Mouse (Mus musculus): ENCODE measurements around the gene Pom121l2. TPM values are rescaled to one million over a fixed set of nuclear protein-coding genes. Genes with fewer than 3 reads are reported as not detected.

The Pom121l2 gene
- total RNA-seq, 4 experiments from 2014 or later, result not detected

- peak; percentile 57 for DNase-seq
Observed at GRCm38 (mm10) chr13:22020901-22021339, 39.9 kb downstream of the Pom121l2 start.

DNA sequence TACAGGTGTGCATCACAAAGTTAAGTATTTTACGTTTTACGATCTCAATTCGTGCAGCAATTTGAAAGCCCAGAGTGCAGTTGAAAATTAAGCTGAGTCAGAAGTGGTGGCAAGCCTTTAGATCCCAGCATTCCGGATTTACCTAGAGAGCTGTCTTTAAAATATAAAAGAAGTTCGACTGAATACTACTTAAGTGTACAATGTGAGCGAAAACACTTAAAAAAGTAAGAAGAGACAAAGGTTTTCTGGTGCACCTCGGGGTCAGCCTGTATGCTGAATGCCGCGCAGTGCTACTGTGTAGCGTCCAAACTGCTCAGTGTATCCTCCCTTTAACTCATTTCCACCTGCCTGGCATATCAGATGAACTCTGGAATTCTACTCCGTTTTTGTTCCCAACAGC lies 40.6 kb downstream of the Pom121l2 start:
- DNase-seq, result no peak

DNA sequence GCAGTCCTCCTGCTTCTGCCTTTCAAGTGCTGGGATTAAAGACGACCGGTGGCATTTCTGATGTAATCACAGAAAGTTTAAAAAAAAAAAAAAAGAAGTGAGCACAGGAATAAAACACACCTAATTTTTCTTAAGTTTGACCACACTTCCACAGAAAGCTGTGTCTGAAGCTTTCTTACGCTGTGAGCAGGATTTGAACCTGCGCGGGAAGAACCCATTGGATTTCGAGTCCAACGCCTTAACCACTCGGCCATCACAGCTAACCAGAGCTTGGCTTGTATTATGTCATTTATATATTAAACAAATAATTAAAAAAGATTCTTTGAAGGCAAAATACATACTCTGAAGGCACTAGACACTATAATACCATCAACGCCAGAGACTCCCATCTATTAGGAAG lies 41.2 kb downstream of the Pom121l2 start:
- DNase-seq, result peak; percentile 76

DNA sequence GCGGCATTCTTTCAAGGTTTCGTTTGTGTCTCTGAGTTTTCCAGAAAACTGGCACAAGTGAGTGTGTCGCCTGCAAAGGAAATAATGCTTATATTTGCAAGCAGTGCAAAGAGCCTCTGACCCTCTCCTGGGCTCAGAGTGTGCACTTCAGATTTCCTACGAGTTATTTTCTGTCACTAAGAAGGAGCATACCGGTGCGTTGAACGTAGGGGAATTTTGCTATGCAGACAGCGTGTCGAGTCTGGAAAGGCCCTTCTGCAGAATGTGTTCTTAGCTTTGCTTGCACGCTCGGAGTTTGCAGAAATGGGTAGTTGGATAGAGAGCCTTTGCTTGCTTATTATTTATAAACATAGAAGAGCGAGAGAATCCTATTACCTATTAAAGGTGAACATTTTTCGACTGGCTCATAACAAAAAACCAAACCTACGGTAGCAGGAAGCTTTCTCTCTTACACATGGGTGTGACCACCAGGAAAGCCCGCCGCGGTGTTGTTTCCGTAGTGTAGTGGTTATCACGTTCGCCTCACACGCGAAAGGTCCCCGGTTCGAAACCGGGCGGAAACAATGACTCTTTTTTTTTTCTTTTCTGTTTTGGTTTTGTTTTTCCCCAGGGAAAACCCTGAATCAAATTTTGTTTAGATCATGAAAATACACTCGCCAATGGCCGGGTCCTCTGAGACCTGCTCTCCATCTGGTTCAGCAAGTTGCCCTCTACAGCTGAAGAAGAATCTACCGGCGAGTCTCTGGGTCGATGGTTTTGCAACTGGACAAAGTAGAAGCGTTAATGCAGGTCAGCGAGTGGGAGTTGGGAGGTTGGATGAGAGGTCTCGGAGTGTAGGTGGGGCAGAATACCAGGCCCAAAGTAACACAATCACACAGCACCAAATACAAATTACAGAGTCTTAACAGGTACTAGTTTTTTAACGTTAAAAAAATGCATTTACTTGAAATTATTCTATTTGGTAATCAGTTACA lies 45.4 kb downstream of the Pom121l2 start:
- DNase-seq, result peak; percentile 69

GRCm38 (mm10) chr13:22028673-22029460 lies 47.9 kb downstream of the Pom121l2 start:
- DNase-seq, result peak; percentile 93

DNA sequence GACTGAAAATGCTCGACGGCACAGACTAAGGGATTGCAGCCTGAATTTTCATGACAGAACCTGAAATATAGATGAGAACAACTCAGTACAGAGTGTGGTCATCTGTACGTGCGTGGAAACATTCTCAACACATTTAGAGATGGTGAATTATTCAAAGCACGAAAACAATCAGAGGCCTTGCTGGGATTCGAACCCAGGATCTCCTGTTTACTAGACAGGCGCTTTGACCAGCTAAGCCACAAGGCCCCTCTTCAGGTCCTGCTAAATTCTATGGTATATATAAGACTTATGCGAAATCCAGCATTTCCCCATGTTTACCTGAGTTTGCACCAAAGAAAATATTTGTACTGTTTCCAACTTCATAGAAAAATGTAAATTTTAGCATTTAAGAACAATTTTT lies 48.9 kb downstream of the Pom121l2 start:
- no peak for DNase-seq

DNA sequence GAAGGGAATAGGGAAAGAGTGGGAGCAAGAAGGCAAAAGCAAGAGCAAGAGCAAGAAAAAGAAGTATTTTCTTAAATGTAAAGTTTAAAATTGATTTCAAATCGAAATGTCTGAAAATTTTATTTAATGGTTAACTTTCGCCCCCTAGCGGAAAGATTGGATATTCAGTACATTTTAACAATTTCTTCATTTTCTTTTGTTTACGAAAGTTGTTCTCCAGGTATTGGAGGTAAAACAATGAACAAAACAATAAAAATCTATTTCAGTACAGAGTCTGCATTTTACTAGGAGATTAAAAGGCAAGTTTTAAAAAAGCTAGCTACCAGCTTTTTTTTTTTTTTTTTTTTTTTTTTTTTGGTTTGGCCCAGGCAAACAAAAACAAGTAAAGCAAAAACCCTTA lies 49.5 kb downstream of the Pom121l2 start:
- DNase-seq, result no peak

GRCm38 (mm10) chr13:22033741-22034442 lies 52.9 kb downstream of the Pom121l2 start:
- no peak for DNase-seq

DNA sequence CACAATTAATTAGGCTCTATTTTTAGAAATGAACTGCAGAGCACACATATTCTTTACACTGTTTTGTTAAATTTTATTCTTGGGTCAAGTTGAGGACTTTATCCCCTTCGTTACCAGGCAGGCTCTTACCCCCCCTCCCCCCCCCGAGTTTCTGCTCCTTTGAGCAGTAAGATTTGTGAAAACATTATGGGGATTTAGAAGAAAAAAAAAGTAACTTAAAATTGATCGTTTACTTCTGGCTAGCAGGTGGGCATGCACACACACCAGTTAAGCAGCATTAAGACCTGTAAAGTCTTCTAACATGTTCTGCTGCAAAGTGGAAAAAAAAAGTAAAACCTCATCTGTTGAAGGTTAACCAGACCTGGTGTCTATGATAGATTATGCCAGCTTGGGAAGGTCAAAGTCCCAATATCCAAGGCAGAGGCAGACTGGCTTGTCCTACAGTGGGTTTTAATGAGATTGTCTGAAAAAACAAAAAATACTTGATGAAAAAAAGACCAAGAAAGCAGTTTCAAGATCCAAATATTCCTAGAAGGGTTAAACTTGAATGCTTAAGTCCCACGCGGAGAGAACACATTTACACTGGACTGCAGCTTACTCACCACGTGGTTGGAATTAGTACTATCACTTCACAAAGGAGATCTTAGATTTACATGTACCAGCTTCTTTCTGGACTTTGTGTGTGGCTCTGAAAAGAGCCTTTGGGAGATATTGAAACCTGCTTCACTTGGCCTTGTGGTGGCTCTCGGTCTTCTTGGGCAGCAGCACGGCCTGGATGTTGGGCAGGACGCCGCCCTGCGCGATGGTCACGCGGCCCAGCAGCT lies 53.7 kb downstream of the Pom121l2 start:
- DNase-seq, result no peak

- peak; percentile 78 for DNase-seq
Observed at GRCm38 (mm10) chr13:22035267-22036148, 54.5 kb downstream of the Pom121l2 start, which contains the start of the genes Hist1h2ah and Hist1h2bk. Gene Hist1h2ah (minus strand): TSS chr13:22035568. Gene Hist1h2bk (plus strand): TSS chr13:22035870.

- no peak for DNase-seq
Observed at GRCm38 (mm10) chr13:22036149-22036956, 55.4 kb downstream of the Pom121l2 start.

DNA sequence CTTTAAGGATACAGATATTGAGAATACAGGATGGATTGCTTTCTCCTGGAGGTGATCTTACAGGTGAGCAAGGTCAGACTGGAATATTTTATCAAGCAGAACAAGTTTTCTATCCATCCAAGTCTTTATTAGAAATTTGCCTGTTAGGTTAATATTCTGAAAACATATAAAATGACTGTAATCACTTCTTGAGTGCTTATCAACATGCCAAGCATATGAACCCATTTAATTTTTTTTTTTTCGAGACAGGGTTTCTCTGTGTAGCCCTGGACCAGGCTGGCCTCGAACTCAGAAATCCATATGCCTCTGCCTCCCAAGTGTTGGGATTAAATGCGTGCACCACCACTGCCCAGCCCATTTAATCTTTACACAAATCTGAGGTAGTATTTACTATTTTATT lies 56.0 kb downstream of the Pom121l2 start:
- DNase-seq, result no peak

- DNase-seq, result no peak
Observed at GRCm38 (mm10) chr13:22037415-22037814, 56.4 kb downstream of the Pom121l2 start.

Small RNA genes lying within 50 kb of the gene (microRNA-seq; reads per million reads assigned to microRNA genes)
- gene Gm44390, result 0 reads per million in 2 experiments

Other genes with a start within 250 kb of the Pom121l2 start
- gene Hist1h4j, start 246.1 kb upstream of the Pom121l2 start, total RNA-seq (2022), result 10 to 100 TPM in 3 of 4 experiments, 1 to 10 TPM in 1; 7.2 to 11.3 (median 10.4) TPM
- gene Hist1h4k, start 230.7 kb upstream of the Pom121l2 start, total RNA-seq (2022), result 100 to 1,000 TPM in 3 of 4 experiments, 10 to 100 TPM in 1; 68.3 to 123 (median 109) TPM
- gene Hist1h2ak, start 227.4 kb upstream of the Pom121l2 start, total RNA-seq (2022), result 10 to 100 TPM in 1 of 4 experiments, 1 to 10 TPM in 3; 6.2 to 10.4 (median 7.6) TPM
- gene Hist1h2bn, start 227.1 kb upstream of the Pom121l2 start, total RNA-seq (2022), result 10 to 100 TPM; 10.1 to 17.6 (median 15.3) TPM
- 10 to 100 TPM; 13.2 to 18.9 (median 15.8) TPM for gene Hist1h1b, start 200.6 kb upstream of the Pom121l2 start, total RNA-seq (2022)
- gene Hist1h3i, start 197.8 kb upstream of the Pom121l2 start, total RNA-seq (2022), result 10 to 100 TPM; 45.2 to 52.5 (median 48.0) TPM
- 1 to 10 TPM in 2 of 4 experiments, not detected in 2; 2.7 to 7.2 TPM for gene Hist1h2an, start 194.0 kb upstream of the Pom121l2 start, total RNA-seq (2022)
- gene Hist1h2bp, start 193.7 kb upstream of the Pom121l2 start, total RNA-seq (2022), result 10 to 100 TPM in 1 of 4 experiments, 1 to 10 TPM in 3; 6.0 to 15.5 (median 8.6) TPM
- gene Hist1h2bq, start 171.0 kb upstream of the Pom121l2 start, total RNA-seq (2022), result 10 to 100 TPM; 62.2 to 78.1 (median 68.0) TPM
- gene Hist1h2ao, start 170.7 kb upstream of the Pom121l2 start, total RNA-seq (2022), result 10 to 100 TPM in 3 of 4 experiments, 1 to 10 TPM in 1; 6.1 to 36.2 (median 24.9) TPM
- 100 to 1,000 TPM; 110 to 175 (median 150) TPM for gene Hist1h4m, start 169.4 kb upstream of the Pom121l2 start, total RNA-seq (2022)
- 100 to 1,000 TPM in 2 of 4 experiments, 10 to 100 TPM in 2; 56.8 to 227 (median 113) TPM for gene Hist1h4n, start 149.0 kb upstream of the Pom121l2 start, total RNA-seq (2022)
- 10 to 100 TPM; 19.8 to 45.6 (median 32.3) TPM for gene Hist1h2ap, start 147.7 kb upstream of the Pom121l2 start, total RNA-seq (2022)
- 10 to 100 TPM; 63.3 to 78.8 (median 69.1) TPM for gene Hist1h2br, start 147.5 kb upstream of the Pom121l2 start, total RNA-seq (2022)
- 1 to 10 TPM; 1.5 to 6.2 (median 3.6) TPM for gene Zfp184, start 36.1 kb upstream of the Pom121l2 start, total RNA-seq (2022)
- gene Prss16, start 28.5 kb downstream of the Pom121l2 start, total RNA-seq (2022), result under 1 TPM in 2 of 4 experiments, not detected in 2; 0.63 to 0.70 TPM
- gene Hist1h2ah, start 54.4 kb downstream of the Pom121l2 start, total RNA-seq (2022), result 10 to 100 TPM in 2 of 4 experiments, 1 to 10 TPM in 1, not detected in 1; 6.0 to 18.5 (median 12.6) TPM
- 10 to 100 TPM; 22.5 to 31.6 (median 25.4) TPM for gene Hist1h2bk, start 54.7 kb downstream of the Pom121l2 start, total RNA-seq (2022)
- gene Hist1h4i, start 60.2 kb downstream of the Pom121l2 start, total RNA-seq (2022), result 10 to 100 TPM; 42.6 to 80.0 (median 56.7) TPM
- gene Hist1h2ag, start 61.8 kb downstream of the Pom121l2 start, total RNA-seq (2022), result 10 to 100 TPM in 3 of 4 experiments, 1 to 10 TPM in 1; 8.7 to 18.8 (median 13.1) TPM
- 10 to 100 TPM; 14.2 to 31.0 (median 21.9) TPM for gene Hist1h2bj, start 62.0 kb downstream of the Pom121l2 start, total RNA-seq (2022)
- gene Vmn1r188, start 103.2 kb downstream of the Pom121l2 start, total RNA-seq (2022), result not detected
- not detected for gene Vmn1r189, start 124.6 kb downstream of the Pom121l2 start, total RNA-seq (2022)
- gene Vmn1r191, start 202.8 kb downstream of the Pom121l2 start, total RNA-seq (2022), result not detected
- gene Vmn1r192, start 209.9 kb downstream of the Pom121l2 start, total RNA-seq (2022), result not detected
- not detected for gene Vmn1r193, start 242.0 kb downstream of the Pom121l2 start, total RNA-seq (2022)

Data from adrenal gland, adult 8-10 months (tissue).